Mouse (Mus musculus): Measurements from ENCODE around the gene Gm3625. TPM values are rescaled to one million over a fixed set of nuclear protein-coding genes. Genes with fewer than 3 reads are reported as not detected.

Gm3625 gene
- not detected for total RNA-seq (2021)
- long read RNA-seq, experiment 1, partial matches to known transcripts: 0 of 2 reads
- long read RNA-seq, experiment 1, other reads (novel, unspliced or antisense): 0 of 2 reads
- long read RNA-seq, experiment 2, partial matches to known transcripts: 0 of 2 reads
- long read RNA-seq, experiment 2, other reads (novel, unspliced or antisense): 0 of 2 reads

GRCm38 (mm10) chr12:4592541-4593165 is at the start of gene Gm3625, which contains the start of gene Itsn2:
Gene Gm3625 (minus strand): TSS chr12:4592927.
Gene Itsn2 (plus strand): TSS chr12:4592638.
- peak; percentile 82 to 83 for DNase-seq (ENCODE audit: low spot score in 2 of 2)

- DNase-seq (ENCODE audit: low spot score in 2 of 2): no peak
These were observed 48.0 kb upstream of the Gm3625 start for GRCm38 (mm10) chr12:4640737-4641136.

DNA sequence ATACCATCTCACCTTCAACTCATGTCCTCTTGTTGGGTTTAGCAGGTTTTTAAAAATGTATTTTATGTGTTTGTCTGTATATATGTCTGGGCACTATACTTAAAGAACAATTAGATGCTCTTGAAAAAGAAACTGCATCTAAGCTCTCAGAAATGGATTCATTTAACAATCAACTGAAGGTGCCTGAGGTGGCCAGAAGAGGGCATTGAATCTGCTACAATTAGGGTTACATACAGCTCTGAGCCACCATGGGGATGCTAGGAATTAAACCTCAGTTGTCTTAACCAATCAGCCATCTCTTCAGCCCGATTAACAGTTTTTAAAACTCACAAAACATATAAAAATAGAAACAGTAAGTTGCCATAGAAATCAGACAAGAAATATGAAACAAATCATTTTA is 45.7 kb upstream of the Gm3625 start:
- DNase-seq (ENCODE audit: low spot score in 2 of 2): no peak

DNA sequence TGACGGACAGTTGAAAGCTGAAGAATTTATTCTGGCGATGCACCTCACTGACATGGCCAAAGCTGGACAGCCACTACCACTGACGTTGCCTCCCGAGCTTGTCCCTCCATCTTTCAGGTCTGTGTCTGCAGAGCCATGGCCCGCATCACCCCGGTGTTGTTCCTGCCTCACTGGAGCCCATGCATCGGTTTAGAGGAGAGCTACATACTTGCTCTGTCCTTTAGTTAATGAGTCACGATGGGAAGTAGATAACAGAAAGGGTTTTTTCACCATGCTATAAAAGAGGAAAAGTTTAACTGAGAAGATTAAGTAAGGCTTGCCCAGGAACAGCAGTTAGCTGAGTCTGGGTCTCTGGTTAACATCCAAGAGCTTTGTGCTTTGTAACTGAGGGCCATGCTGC is 40.2 kb upstream of the Gm3625 start:
- no peak for DNase-seq (ENCODE audit: low spot score in 2 of 2)

DNA sequence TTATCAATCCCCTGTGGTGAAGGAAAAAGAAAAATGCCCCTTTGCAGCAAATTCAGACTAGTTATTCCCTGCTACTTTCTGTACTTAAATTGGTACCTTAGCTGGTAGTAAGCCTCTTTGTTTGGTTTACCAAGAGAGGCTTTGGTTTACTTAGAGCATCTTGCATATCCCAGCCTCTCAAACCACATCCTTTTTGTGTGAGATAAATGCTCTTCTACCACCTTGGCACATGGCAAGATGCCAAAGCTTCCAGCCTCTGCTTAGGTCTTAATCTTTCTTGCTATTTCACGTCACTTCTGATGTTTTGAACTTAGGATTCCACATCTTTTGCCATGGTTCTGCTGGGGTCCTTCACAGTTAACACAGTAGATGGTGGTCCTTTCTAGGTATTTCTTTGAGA is 31.5 kb upstream of the Gm3625 start:
- DNase-seq (ENCODE audit: low spot score in 2 of 2): no peak

DNA sequence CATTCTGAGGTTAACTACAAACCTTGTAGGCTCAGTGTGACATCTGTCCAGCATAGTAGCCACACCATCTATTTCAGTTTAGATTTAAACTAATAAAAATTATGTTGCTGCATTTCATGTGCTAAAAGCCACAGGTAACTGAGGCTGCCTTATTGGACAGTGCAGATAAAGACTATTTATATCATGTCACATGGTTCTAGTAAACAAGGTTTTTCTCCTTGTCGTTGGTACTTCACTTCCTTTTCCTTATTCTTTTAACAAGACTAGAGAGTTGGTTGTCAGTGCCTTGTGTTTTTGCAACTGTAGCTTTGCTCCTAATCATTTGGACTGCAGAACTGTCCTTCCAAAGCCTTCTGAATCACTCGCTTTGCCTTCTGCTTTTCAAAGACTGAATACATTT is 22.0 kb upstream of the Gm3625 start:
- no peak for DNase-seq (ENCODE audit: low spot score in 2 of 2)

- no peak for DNase-seq (ENCODE audit: low spot score in 2 of 2)
These were observed 13.9 kb upstream of the Gm3625 start for GRCm38 (mm10) chr12:4606625-4607024.

GRCm38 (mm10) chr12:4599713-4600112 is 7.0 kb upstream of the Gm3625 start:
- DNase-seq (ENCODE audit: low spot score in 2 of 2): no peak

DNA sequence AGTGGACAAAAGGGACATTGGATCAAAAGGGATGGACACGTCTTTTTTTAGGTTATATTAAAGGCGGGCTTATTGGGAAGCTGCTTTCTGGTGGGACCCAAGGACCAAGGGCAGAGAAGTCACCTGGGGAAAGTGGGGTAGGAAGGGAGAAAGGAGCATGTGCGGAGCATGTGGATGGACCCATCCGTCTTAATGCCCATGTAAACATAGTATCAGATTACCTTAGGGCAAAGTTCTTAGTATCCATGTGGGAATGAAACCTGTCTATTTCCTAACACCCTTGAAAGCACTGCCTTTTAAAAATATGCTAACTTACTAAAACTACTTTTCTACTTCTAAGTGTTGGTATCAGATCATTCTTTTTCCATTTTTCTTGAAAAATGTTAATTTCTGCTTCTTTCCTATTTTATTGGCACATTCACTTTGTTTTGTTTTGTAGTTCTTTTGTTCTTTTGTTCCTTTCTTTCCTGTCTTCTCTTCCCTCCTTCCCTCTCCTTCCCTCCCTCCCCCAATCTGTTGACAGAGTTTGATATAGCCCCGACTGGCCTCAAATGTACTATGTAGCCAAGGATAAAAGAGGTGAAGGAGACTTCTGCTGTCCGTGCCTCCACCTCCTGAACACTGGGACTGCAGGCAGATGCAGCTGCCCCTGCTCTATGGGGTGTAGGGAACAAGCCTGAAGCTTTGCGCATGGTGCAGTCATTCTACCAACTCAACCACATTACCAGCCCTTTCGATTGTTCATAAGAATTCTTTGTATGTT is 6.1 kb upstream of the Gm3625 start:
- DNase-seq (ENCODE audit: low spot score in 2 of 2): no peak

DNA sequence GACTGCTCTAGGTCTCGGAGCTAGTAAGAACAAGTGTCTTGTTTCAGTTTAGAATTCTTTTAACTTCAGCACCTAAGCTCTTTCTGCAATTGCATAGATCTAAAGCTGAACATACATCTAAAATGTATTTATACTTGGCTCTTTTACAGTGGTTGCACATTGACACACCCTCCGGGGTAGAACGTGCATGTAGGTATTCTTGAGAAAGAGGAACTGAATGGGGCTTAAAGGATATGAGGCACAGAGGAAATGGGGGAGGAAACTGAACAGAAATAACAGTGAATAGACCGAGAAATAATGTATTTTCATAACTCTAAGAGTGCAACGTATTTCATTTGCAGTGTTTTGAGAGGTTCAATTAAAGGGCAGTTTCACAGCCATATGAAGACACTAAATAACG is 2.3 kb upstream of the Gm3625 start:
- no peak for DNase-seq (ENCODE audit: low spot score in 2 of 2)

DNA sequence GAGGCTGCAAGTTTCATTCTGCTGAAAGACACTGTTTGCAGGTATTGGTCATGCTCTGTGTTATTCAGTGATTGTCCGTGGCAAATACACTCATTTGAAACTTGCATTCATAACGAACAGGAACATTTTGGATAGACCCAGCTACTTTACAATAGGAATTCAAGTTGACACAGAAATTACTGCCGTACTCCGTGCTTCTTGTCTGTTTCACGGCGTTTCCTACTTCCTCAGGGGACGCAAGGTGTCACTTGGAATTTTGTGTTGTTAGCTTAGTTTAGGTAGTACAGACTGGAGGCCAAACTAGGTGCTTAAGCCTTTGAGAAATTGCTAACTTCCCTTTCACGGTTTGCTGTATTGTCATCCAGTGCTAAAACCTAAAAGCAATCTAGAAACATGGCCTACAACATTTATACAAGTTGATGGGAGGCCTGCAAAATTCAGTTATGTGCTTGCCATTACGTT is 1.2 kb upstream of the Gm3625 start:
- DNase-seq (ENCODE audit: low spot score in 2 of 2): no peak

DNA sequence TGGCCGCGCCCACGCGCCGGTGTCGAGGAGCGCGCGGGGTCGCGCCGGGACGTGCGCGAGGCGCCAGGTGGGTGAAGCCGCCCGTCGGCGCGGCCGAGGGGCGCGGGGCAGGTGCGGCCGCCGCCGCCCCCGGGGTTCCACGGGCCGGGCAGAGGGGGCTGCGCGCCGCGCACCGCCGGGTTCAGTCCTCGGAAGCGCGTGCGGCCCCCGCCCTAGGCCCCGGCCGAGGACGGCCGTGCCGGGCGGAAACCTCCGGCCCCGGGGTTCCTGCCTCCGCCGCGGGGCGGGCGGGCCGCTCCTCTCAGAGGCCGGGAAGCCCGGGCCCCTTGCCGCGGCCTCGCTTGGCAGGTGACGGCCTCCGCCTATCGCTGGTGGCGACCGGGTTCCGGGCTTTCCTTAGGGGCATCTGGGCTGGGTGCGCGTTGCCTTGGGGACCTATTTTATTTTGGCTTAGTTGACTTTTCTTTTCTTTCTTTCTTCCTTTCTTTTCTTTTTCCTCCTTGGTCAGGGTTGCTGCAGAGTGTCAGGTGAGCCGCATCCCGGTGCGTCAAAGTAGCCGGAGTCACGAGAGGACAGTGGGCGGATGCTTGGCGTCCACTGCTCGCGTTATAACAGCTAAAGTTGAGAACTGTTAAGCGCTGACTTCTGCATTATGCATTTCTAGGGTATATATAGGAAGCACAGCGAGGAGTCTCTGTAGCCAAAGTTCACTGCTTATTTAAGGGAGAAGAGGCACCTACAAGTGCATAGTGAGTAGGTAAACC is 621 bp upstream of the Gm3625 start:
- DNase-seq (ENCODE audit: low spot score in 2 of 2): peak; percentile 67 to 68

DNA sequence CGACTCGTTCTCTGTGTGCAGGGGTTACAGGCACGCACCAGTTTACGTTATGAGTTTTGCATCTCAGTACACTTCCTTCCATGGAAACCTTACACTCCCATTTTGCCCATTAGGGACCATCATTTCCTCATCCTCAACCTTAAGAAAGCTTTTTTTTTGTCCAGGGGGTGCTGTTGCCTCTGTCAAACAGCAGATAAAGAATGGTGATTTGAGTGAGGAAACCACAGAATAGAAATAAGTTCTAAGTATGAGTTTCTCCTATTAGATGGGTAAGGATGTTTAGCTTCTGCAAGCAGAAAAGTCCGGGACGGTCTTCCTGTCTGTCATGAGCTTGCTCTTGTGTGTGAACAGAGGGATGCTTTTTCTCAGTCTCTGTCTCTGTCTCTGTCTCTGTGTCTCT is 702 bp downstream of the Gm3625 start:
- no peak for DNase-seq (ENCODE audit: low spot score in 2 of 2)

DNA sequence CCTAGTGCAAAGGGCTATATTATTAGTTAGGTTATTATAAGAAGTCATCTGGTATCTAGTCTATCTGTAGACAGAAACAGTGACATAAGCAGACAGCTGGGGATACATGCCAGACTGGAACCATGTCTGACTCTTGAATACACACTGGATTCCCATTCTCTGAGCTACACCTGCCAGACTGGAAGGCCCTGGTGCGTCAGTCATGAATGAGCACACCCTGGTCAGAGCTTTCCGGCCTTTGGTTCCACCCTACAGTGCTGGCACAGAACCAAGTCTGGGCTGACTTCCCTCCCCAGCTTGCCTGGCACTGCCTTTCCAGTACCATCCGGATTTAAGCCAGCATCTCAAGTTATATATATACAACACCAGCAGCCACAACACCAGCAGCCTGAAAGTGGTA is 4.1 kb downstream of the Gm3625 start:
- no peak for DNase-seq (ENCODE audit: low spot score in 2 of 2)

- DNase-seq (ENCODE audit: low spot score in 2 of 2): peak in 1 of 2 experiments; percentile 21
These were observed 4.9 kb downstream of the Gm3625 start for GRCm38 (mm10) chr12:4587846-4588245.

DNA sequence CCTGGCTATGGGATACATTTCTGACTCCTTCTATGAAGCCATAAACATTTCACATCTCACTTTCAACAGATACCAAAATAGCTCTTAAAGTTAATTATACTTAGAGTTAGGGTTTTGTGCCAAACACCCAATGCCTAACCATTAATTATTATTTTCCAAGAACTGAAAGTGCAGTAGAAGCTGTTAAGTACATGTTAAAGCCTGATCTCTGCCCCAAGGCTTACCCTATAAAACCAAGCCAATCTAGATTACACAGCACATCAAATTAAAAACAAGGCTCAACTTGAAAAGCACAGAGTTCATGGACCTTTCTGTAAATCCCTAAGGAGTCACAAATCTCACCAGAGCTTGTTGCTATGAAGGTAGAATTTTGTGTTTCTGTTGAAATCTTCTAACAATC is 10.4 kb downstream of the Gm3625 start:
- DNase-seq (ENCODE audit: low spot score in 2 of 2): no peak

DNA sequence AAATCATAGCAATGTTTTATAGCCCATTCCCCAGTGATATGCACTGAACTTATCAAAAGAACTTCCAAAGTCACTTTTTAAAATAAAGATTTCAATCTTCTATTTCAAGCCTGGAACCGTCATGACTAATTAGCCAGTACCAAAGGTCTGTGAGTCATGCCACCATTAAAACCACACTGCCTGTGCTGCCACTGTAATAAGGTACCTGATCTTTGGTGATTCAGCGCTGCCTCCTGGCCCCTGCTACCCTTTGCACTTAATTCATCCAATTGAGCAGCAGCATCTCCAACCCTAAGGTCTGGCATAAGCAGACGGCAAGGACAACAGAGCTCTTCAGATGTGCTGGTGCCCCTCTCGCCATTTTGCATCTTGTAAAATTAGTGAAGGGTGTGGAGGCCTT is 18.7 kb downstream of the Gm3625 start:
- DNase-seq (ENCODE audit: low spot score in 2 of 2): no peak

- DNase-seq (ENCODE audit: low spot score in 2 of 2): peak in 1 of 2 experiments; percentile 26
These were observed 20.9 kb downstream of the Gm3625 start for GRCm38 (mm10) chr12:4571864-4572263.

DNA sequence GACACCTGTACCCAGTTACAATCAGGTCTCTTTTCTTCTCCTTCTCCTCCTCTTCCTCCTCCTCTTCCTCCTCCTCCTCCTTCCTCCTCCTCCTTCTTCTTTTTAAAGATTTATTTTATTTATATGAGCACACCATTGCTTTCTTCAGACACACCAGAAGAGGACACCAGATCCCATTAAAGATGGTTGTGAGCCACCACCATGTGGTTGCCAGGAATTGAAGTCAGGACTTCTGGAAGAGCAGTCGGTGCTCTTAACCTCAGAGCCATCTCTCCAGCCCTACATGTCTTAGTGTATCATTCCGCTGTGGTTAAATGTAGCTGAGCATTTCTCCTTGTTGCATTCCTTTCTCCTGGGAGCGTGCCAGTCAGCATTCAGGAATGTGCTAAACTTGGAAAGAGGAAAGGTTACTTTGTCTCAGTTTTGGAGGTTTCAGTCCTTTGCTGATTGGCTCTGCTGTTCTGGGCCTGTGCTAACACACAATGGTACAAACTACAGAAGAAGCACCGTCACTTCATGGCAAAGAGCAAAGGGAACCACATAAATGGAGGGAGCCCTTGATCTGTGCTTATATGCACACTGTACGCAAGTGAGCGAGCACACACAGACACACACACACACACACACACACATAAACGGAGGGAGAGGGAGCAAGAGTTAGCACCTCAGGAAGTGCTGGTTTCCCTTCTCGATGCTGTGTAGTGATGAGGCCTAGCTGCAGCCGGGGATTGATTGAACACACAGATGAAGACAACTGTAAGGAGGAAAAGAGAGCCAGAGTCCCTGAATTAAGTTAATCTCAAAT is 34.0 kb downstream of the Gm3625 start:
- DNase-seq (ENCODE audit: low spot score in 2 of 2): no peak

- DNase-seq (ENCODE audit: low spot score in 2 of 2): no peak
These were observed 34.7 kb downstream of the Gm3625 start for GRCm38 (mm10) chr12:4558013-4558412.

- no peak for DNase-seq (ENCODE audit: low spot score in 2 of 2)
These were observed 35.3 kb downstream of the Gm3625 start for GRCm38 (mm10) chr12:4557436-4557835.
